Mouse (Mus musculus) intestine, postnatal 0 days (tissue): ENCODE results near the gene Mmp9. TPM values are rescaled to one million over a fixed set of nuclear protein-coding genes. Genes with fewer than 3 reads are reported as not detected.

Source experiments
- ATAC-seq: fragments of 200-750 bp; cut with Nextera tagmentation; 2 replicates; pipeline ENCODE4 v1.8.0; 2017; ENCODE audit warnings: mild to moderate bottlenecking, moderate TSS enrichment, moderate library complexity
- H3K27ac ChIP-seq: fragments of 300-500 bp; sonication (generic); 2 replicates; pipeline ENCODE4 v1.5.1; 2014; ENCODE audit warnings: mild to moderate bottlenecking, low read depth, low read length, moderate library complexity
- H3K27me3 ChIP-seq: fragments of 300-500 bp; sonication (generic); replicated peaks from 2 replicates; pipeline ENCODE4 v1.6.1; 2014; ENCODE audit warnings: low read length, mixed read lengths; ENCODE audit not compliant: control insufficient read depth, insufficient read depth
- H3K36me3 ChIP-seq: fragments of 300-500 bp; sonication (generic); 2 replicates; pipeline ENCODE4 v1.6.1; 2014; ENCODE audit warnings: mild to moderate bottlenecking, moderate library complexity; ENCODE audit not compliant: control insufficient read depth, insufficient read depth
- H3K4me1 ChIP-seq: fragments of 300-500 bp; sonication (generic); replicated peaks from 2 replicates; pipeline ENCODE4 v1.6.1; 2014; ENCODE audit warnings: antibody characterized with exemption, low read length, mixed read lengths; ENCODE audit not compliant: control insufficient read depth, insufficient read depth
- H3K4me2 ChIP-seq: fragments of 300-500 bp; sonication (generic); replicated peaks from 2 replicates; pipeline ENCODE4 v1.6.1; 2014; ENCODE audit warnings: low read depth, mild to moderate bottlenecking, moderate library complexity
- H3K4me3 ChIP-seq: fragments of 300-500 bp; sonication (generic); 2 replicates; pipeline ENCODE4 v1.5.1; 2014; ENCODE audit warnings: low read depth, low read length
- H3K9ac ChIP-seq: fragments of 300-500 bp; sonication (generic); 2 replicates; pipeline ENCODE4 v1.6.1; 2014; ENCODE audit warnings: mild to moderate bottlenecking, low read depth, low read length
- H3K9me3 ChIP-seq: fragments of 300-500 bp; sonication (generic); 2 replicates; pipeline ENCODE4 v1.6.1; 2016; ENCODE audit warnings: mixed run types; ENCODE audit not compliant: control insufficient read depth
- CTCF ChIP-seq: sonication (generic); IDR thresholded peaks from 2 replicates; pipeline ENCODE4 v1.5.1; 2016; ENCODE audit warnings: low read depth, mild to moderate bottlenecking, control low read depth, antibody characterized with exemption, moderate library complexity
- WGBS: fragments of 180-500 bp; shearing (Covaris S2); extraction: QIAGEN DNeasy Blood & Tissue Kit; methylation state at CpG from one replicate; pipeline ENCODE4 v1.1.7; 2014; 5-methylcytosine and 5-hydroxymethylcytosine counted together
- polyA plus RNA-seq: library from polyadenylated mRNA; unstranded; fragments of >200 nt; fragmentation: Nextera tagmentation; extraction: Ambion mirVana; gene quantifications from 2 replicates; pipeline ENCODE4 v1.2.1, GENCODE M21; 2015

The Mmp9 gene
- polyA plus RNA-seq, result 9.6 and 9.8 TPM in 2 replicates

DNA sequence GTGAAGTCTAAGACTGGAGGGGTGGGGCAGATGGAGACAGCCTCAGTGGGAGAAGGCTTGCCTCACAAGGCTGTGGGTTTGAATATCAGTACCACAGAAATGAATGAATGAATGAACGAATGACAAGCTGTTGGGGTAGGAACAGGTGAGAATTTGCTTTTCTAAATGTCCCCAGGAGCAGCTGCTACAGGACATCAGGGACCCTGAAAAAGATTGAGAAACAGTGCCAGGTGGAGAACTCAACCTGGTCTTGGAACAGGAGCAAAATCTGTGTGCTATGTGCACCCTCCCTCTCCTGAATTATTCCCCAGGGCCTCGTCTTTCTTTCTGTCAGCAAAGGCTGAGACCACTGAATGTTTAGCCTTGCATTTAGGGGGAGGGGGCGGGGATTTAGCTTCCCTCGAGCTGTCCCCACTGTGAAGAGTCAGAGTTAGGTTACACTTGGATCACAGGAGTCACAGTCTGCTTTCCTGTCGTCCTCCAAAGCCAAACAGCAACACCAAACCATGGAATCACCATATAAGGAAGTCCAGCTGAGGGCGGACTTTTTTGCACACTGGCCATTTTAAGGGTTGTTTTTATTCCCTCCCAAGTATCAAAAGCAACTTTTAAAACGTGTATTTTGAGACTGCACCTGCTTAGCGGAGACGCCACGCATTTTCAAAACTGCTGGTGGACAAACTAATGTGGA, at the start of gene Mmp9:
Mmp9 (plus strand) TSS at position 641 of the 691 bp plus-strand sequence.
- whole genome bisulfite sequencing, result 26% methylated on average over 10 of the region's 10 CpGs
- no peak within 1 kb of the TSS for H3K27ac ChIP-seq
- H3K27me3 ChIP-seq, result peaks cover 21% of the 10 kb centered on the region
- ATAC-seq, result no peak
- no peaks in the 10 kb centered on the region; the same call in 1 of the 2 replicates for H3K4me1 ChIP-seq
- no peak within 1 kb of the TSS for H3K9ac ChIP-seq
- H3K4me2 ChIP-seq, result no peak within 1 kb of the TSS
- no peak for TF ChIP-seq CTCF
- H3K9me3 ChIP-seq, result no peaks in the 10 kb centered on the region
- no peak within 1 kb of the TSS for H3K4me3 ChIP-seq
- no peaks in the 10 kb centered on the region for H3K36me3 ChIP-seq

GRCm38 (mm10) chr2:164891056-164891834, 49.3 kb upstream of the Mmp9 start:
- TF ChIP-seq CTCF, result no peak
- peaks cover 100% of the 10 kb centered on the region for H3K36me3 ChIP-seq
- H3K9ac ChIP-seq, result no peak overlapping the region
- H3K4me1 ChIP-seq, result peaks cover 18% of the 10 kb centered on the region
- no peak overlapping the region for H3K4me2 ChIP-seq
- no peaks in the 10 kb centered on the region for H3K9me3 ChIP-seq
- no peak overlapping the region for H3K4me3 ChIP-seq
- no peaks in the 10 kb centered on the region for H3K27me3 ChIP-seq
- H3K27ac ChIP-seq, result peak overlapping the region; percentile 35; the same call in 1 of the 2 replicates
- no peak for ATAC-seq
- WGBS, result 69% methylated on average over 13 of the region's 13 CpGs

GRCm38 (mm10) chr2:164891908-164892695, 48.5 kb upstream of the Mmp9 start:
- Histone ChIP-seq H3K4me3 (no peak overlapping the region), H3K27me3 (no peaks in the 10 kb centered on the region), H3K4me2 (no peak overlapping the region), H3K27ac (peak overlapping the region; percentile 35; the same call in 1 of the 2 replicates), H3K4me1 (peaks cover 18% of the 10 kb centered on the region), H3K9me3 (no peaks in the 10 kb centered on the region), H3K36me3 (peaks cover 100% of the 10 kb centered on the region), H3K9ac (no peak overlapping the region)
- WGBS, result 87% methylated on average over 15 of the region's 15 CpGs
- no peak for TF ChIP-seq CTCF
- ATAC-seq, result no peak

- H3K9ac ChIP-seq, result no peak overlapping the region
- H3K4me2 ChIP-seq, result no peak overlapping the region
- TF ChIP-seq CTCF, result no peak
- 93% methylated on average over 6 of the region's 6 CpGs for WGBS
- H3K27ac ChIP-seq, result 0 out of 2 replicates have a peak overlapping the region, but pooled peaks have one; percentile 35
- no peaks in the 10 kb centered on the region for H3K9me3 ChIP-seq
- no peak overlapping the region for H3K4me3 ChIP-seq
- peaks cover 100% of the 10 kb centered on the region for H3K36me3 ChIP-seq
- peaks cover 18% of the 10 kb centered on the region for H3K4me1 ChIP-seq
- ATAC-seq, result no peak
- H3K27me3 ChIP-seq, result no peaks in the 10 kb centered on the region
Observed at GRCm38 (mm10) chr2:164892696-164893216, 47.8 kb upstream of the Mmp9 start.

DNA sequence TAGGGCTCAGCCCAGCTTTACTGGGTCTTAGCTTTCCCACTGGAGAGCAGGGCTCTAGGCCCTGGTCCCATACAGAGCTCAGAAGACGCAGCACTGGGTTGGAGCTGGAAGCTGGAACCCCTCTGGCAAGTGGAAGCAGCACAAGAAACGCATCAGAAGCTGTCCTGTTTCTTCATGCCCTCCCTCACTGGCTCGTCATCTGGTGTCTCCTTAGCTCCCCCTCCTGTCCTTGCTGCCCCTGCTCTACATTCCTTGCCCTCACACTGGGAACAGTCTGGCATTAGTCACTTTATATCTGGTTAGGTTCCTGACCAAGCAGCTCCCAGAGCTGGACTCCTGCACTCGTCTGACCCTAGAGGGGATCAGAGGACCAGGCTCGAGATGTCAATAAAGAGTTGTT, 46.5 kb upstream of the Mmp9 start:
- H3K27ac ChIP-seq, result no peak overlapping the region
- WGBS, result 55% methylated on average over 5 of the region's 5 CpGs
- peak; percentile 42 for TF ChIP-seq CTCF
- no peaks in the 10 kb centered on the region for H3K9me3 ChIP-seq
- ATAC-seq, result no peak
- H3K4me2 ChIP-seq, result no peak overlapping the region
- no peak overlapping the region for H3K4me3 ChIP-seq
- peaks cover 16% of the 10 kb centered on the region for H3K4me1 ChIP-seq
- H3K36me3 ChIP-seq, result peaks cover 100% of the 10 kb centered on the region
- no peaks in the 10 kb centered on the region for H3K27me3 ChIP-seq
- H3K9ac ChIP-seq, result no peak overlapping the region

DNA sequence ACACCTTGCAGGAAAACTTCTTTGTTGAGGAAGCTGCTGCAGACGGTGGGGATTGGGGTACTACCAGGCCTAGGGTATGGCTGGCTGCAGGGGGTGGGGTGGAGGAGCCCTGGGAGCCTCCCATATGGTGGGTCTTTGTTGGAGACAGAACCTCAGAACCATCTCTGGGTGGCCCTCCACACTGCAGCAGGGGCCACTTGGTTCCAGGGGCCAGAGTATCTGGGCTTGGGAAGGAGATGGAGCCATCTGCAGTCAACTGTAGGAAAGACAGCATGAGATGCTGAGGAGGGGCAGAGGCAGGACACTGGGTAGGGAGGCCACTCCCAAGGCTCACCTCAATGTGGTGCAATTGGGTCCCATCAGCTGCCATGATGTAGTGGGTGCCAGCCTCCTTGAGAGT, 45.9 kb upstream of the Mmp9 start:
- H3K27ac ChIP-seq, result 0 out of 2 replicates have a peak overlapping the region, but pooled peaks have one; percentile 28
- H3K4me3 ChIP-seq, result no peak overlapping the region
- peak; percentile 38; the same call in 1 of the 2 replicates for TF ChIP-seq CTCF
- H3K36me3 ChIP-seq, result peaks cover 100% of the 10 kb centered on the region
- no peak for ATAC-seq
- no peaks in the 10 kb centered on the region for H3K27me3 ChIP-seq
- H3K9ac ChIP-seq, result no peak overlapping the region
- H3K4me2 ChIP-seq, result no peak overlapping the region
- WGBS, result 73% methylated on average over 1 of the region's 1 CpGs
- H3K9me3 ChIP-seq, result no peaks in the 10 kb centered on the region
- H3K4me1 ChIP-seq, result peaks cover 10% of the 10 kb centered on the region; the same call in 1 of the 2 replicates
